Mouse (Mus musculus) adrenal gland, postnatal 36 days (tissue): Measurements from ENCODE around the gene Nudt8. TPM values are rescaled to one million over a fixed set of nuclear protein-coding genes. Genes with fewer than 3 reads are reported as not detected.
A peak's percentile ranks its signal among the peaks of the same experiment; 100 is the strongest.
"Not testable (repeated sequence)": the region's sequence is repeated elsewhere in the genome, so short reads cannot be mapped to it uniquely, and the experiment has no call there.

Experiments
- DNase-seq, 2 experiments: peaks; one replicate each; pipeline ENCODE4 v3.0.0; 2021; ENCODE audit warnings: mixed read lengths in 1 of 2
- total RNA-seq, 2 experiments: library from RNA; stranded (reverse); gene quantifications; 2 replicates each; pipeline ENCODE4 v1.2.3; 2021

The Nudt8 gene
- total RNA-seq, 2 experiments from 2014 or later: 20.4 to 30.8 TPM

DNA sequence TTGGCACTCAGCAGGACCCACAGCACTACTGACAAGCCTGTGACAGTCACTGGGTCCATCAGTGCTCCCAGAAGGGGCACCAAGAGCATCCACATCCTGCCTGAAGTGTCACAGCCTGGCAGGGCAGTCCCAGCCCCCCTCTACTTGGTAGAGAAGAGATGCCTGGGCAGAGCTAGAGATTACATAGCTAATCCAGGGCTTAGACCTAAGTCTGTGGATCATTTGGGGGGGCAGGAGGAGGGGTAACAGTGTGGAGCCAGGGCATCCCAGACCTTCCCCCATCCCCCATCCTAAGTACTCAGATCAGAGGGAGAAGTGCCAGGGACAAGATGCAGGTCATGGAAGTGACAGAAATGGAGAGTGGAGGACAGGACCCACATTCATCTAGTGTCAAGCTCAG lies 14.4 kb downstream of the Nudt8 start:
- DNase-seq: no peak

DNA sequence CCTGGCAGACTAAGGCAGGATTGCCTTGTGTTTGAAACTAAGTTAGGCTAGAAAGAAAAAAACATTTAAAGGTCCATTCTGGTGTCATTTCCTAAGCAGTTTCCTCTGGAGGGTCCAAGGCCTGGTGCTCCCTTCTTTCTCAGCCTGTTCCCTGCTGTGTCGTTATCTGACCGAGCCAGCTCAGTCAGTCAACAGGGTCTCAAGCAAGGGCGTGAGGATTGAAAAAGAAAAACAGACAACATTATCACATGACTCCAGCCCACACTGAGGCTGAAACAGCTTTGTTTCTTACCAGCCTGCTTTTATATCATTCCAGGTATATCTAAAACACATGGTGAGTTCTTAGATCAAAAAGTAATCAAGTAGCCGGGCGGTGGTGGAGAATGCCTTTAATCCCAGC lies 15.3 kb downstream of the Nudt8 start:
- DNase-seq: no peak

DNA sequence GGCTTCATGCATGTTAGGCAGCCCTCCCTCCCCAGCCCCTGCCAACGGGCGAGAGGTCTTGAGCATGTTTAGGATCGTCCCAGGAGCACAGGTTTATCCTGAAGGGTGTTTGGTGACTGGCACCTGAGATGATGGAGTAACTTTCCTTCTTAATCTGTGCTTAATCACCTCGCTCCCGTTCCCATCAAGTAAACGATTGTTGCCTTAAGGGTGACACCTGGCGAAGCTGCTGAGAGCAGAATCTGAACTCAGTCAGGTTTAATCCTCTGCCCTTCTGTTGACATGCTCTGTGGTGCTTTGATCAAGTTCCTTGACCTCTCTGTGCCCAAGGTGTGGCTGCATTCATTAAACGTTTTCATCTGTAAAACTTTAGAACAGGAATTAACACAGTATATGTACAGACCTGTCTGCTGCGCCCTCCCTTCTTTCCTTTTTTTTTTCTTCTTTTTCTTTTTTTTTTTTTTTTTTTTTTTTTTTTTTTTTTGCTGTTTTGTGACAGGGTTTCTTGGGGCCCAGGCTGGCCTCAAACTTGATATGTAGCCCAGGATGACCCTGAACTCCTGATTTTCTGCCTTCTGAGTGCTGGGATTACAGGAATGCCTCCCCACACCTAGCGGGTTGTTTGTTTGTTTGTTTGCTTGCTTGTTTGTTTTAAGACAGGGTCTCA lies 17.7 kb downstream of the Nudt8 start:
- DNase-seq: no peak

DNA sequence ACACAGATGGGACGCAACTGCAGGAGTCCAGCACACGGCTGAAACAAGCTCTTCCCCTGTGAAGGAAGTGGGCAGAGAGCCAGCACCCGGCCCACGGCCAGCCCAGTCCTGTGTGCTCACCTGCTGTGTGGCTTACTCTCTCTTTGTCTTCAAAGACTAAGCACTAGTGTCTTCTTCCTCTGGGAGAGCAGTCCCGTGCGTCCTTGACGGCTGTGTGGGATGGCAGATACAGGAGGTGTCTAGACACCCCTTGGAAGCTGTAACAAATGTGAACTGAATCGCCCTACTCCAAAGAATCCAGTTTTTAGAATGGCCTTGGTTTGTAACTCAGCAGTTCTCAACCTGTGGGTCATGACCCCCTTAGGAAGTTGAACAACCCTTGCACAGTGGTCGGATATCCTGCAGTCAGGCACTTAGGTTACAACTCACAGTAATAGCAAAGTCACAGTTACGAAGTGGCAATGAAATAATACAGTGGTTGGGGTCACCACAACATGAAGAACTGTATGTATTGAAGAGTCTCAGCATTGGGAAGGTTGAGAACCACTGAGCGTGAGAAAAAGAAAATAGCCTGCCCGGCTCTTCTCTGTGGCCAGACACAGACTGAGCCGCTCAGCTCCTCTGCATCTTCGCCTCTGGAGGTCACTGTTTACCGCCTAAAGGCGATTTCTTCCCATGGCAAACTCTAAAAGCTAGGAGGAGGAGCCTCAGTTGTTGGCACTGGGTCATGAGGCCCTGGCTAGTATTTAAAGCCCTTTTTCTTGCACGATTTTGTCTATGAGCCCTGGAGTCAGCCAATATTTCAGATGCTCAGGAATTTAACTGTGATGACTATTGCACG lies 18.6 kb downstream of the Nudt8 start:
- peak; percentile 82 to 87 for DNase-seq

DNA sequence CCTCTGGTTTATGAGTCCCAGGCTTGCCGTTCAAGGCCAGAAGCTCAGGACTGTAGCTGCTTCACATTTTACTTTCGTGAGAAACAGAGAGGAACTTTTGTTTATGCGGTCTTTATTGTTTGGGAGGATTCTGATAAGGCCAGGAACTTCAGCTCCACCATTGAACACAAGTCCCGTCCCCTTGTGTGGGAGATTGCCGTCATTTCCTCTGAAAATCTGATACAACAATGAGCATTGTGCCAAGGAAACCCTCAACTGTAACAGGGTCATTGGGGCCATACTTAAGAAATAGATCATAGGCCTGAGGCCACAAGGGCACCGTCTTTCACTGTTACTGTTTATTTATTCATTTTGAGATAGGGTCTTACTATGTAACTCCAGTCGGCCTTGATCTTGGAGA lies 22.8 kb downstream of the Nudt8 start:
- no peak for DNase-seq

DNA sequence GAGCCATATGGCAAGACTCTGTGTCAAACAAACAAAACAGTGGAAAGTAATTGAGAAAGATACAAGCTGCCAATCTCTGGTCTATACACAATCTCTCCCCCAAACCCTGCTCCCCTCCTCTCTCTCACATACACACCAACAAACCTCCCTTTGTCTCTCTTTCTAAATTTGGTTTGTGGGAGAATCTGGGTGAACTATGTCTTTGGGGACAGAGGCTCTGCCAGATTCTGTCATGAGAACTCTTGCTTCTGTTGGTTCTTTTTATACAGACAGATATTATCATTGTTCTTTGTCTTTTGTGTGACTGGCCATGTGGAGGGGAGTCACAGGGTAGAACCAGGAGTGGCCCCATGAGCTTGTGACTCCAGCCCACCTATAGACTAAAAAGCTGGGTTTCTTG lies 27.2 kb downstream of the Nudt8 start:
- no peak for DNase-seq

DNA sequence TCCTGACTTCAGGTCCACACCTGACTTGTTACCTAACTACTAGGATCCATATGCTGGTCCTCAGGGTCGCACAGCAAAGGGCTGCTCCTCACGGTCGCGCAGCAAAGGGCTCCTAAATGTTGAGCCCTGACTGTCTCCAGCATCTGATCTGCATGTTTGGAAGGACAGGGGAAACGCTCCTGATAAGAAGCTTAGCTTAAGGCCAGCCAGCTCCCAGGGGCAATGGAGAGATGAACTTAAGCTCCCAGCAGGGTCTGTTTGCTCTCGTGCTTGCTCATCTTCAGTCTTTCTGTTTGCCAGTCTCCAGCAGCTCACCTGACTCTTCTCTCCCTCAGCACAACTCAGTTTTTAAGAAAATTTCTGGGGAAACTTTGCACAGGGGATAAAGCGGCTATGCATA lies 32.3 kb downstream of the Nudt8 start:
- no peak for DNase-seq

DNA sequence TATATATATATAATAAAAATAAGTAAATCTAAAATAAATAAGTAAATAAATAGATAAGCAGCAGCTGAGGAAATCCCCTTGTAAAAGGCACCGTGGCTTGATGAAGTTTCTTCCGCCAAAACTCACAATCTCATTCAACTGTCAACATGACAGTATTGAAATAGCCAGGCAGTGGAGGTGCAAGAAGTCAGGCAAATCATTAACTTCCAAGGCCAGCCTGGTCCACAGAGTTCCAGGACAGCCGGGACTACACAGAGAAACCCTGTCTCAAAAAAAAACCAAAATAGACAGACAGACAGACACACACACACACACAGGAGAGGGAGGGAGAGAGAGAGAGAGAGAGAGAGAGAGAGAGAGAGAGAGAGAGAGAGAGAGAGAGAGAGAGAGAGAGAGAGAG lies 32.9 kb downstream of the Nudt8 start:
- DNase-seq: no peak

DNA sequence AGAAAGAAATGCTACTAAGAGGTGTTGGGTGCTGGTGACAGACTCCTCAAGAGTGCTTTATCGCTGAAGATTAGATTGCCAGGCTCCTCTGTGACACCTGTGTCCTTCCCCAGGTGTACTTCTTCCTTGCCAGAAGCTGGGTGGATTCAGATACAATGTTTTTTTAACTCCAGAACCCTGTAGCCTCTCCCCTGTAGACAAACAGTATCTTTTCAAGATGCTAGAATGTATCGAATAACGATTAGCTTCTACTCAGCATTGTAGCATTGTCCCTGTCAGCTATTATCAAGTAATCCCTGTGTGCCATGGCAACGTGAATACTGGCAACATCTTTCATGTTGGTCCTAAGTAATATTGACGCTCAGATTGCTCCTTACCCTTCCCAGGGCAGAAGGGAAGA lies 33.4 kb downstream of the Nudt8 start:
- DNase-seq: no peak

DNA sequence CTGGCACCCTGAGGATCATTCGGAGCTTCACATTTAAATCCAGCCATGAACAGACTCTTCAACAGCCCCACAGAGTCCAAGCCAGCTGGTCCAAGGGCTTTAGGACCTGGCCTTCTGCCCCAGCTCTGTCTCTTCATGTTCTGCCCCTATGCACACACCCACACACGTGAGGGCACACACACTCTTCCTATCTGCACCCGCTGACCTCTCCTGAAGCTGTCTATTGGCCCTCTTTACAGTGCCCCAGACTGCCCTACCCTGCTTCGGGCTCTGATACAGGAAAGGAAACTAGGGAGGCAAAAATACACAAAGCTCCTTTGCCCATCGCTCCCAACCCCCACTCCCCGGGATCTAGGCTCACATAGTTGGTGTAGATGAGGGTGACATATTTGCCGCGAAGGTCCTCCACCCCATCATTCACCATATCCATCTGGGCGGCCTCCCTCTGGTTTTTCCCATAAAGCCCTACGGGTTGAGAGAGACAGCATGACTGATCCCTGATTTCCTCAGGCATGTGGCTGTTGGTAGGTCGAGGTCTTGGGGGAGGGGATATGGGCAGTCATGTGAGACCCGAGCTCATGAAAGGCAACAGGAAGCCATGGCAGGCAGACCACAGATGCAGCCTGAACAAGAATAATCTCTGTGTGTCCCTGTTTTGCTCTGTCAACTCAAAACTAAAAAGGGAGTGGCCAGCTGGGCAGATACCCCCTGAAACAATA lies 36.1 kb downstream of the Nudt8 start:
- no peak for DNase-seq

DNA sequence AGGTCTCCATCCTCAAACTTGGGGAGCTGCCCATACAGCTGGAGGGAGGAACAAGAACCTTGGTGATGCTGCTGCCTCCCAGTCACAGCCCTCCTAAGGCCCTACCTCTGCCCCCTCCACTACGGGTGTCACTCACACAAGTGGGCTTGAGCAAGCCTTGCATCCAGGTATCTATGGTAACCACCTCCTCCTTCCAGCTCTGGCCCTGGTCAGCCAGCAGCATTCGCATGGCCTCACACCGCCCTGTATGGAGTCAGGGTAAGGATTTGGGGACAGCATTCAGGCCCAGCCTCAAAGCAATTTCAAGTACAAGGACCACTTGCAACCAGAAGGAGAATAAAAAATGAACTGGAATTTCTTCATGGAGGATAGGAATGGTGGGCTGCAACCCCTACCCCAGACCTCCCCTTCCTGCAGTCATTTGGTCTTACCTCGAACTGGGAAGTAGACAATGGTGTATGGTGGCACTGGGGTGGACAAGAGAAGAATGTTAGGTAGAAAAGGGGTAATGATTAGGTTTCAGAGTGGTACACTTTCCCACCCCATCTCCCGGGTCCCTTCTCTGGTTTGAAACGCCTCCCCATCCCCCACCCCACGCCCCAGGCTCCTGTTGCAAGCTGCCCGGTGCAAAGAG lies 36.9 kb downstream of the Nudt8 start:
- not testable (repeated sequence) for DNase-seq

DNA sequence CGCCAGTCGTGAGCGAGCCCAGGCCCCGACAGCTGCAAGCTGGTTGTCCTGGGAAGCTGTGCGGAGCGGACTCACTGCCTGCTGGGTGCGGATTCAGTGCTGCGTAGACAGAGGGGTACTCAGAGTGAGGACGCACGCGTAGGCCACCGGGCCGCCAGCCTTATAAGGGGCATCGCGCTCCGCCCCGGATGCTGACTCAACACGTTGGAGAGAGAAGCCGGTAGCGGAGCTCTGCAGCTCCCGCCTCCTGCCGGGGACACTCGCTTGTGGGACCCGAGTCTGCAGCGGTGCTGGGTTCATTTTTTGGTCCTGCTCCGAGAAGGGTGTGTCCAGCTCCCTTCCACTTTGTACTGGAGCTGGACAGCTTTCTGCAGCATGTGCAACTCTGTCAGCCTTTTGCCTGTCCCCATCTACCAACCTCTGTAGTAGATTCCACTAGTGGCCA lies 37.4 kb downstream of the Nudt8 start, which contains the start of gene Gstp1:
Gene Gstp1 (minus strand): TSS at position 198 of the 445 bp plus-strand sequence.
- peak; percentile 94 to 95 for DNase-seq

DNA sequence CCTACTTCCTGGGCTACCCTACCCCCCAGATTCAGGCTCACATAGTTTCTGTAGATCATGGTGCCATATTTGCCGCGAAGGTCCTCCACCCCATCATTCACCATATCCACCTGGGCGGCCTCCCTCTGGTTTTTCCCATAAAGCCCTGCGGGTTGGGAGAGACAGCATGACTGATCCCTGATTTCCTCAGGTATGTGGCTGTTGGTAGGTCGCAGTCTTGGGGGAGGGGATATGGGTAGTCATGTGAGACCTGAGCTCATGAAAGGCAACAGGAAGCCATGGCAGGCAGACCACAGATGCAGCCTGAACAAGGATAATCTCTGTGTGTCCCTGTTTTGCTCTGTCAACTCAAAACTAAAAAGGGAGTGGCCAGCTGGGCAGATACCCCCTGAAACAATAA lies 40.6 kb downstream of the Nudt8 start:
- DNase-seq: not testable (repeated sequence)

DNA sequence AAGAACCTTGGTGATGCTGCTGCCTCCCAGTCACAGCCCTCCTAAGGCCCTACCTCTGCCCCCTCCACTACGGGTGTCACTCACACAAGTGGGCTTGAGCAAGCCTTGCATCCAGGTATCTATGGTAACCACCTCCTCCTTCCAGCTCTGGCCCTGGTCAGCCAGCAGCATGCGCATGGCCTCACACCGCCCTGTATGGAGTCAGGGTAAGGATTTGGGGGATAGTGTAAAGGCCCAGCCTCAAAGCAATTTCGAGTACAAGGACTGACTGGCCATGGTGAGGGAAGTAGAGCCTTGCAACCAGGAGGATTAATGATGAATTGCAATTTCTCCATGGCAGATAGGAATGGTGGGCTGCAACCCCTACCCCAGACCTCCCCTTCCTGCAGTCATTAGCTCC lies 41.1 kb downstream of the Nudt8 start:
- not testable (repeated sequence) for DNase-seq

DNA sequence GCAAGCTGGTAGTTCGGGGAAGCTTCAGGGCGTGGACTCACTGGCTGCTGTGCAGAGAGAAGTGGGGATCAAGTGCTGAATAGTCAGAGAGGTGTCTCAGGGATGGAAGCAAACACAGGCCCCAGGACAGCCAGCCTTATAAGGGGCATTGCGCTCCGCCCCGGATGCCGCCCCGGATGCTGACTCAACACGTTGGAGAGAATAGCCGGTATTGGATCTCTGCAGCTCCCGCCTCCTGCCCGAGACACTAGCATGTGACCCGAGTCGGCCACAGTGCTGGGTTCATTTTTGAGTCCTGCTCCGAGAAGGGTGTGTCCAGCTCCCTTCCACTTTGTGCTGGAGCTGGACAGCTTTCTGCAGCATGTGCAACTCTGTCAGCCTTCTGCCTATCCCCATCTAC lies 41.7 kb downstream of the Nudt8 start:
- DNase-seq: peak in 1 of 2 experiments; percentile 36

DNA sequence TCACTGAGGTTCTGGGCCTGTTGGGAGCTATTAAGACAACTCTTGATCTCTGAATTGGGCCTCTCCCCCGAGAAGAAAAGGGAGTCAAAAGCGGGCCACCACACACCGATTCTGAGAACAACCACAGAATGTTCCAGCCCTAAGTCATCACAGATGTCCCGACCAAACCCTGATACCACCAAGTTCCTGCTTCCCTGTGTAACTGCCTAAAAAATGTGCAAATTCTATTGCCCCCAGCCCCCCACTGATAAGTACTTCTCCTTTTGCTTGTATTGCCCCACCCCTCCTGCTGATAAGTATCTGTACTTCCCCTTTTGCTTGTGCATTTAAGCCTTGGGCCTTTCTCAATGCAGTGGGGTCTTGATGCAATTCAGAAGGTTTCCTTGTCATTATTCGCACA lies 43.7 kb downstream of the Nudt8 start:
- DNase-seq: not testable (repeated sequence)

DNA sequence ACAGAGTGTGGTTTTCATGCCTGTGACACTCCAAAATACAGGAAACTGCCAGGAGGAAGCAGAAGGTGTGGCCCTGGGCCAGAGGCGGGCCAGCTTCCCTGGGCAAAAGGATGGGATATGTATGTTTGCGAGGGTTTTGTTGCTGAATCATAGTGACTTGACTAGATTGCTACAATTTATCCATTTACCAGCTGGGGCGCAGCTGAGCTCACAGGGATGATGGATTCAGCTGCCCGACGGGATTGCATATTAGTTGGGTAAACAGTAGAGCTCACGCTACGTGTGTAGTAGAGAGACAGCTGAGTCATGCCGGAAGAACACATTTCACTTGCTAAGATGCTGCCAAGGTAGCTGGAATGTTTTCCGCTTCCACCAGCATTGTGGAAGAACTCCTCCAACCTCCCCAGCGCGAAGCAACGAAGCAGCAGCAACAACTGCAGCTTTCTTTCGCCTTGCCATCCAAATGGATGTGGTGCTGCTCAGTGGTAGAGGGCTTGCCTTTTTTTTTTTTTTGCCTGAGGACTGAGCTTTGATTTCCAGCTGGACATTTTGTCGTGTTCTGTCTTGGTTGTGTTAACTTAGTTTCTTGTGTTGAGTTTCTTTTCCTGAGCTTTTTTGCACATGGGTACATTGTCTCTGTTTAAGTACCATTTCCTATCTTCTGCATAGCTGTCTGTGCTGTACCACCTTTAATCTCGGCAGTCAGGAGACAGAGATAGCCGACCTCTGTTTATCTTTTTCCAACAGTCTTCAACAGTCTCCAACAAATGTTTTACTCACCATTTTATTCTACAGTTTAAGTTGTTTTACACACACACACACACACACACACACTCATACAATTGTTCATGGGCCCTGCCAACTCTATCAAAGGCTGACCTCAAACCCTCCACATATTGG lies 45.8 kb downstream of the Nudt8 start, which contains the start of gene Gstp2:
Gene Gstp2 (minus strand): TSS at position 58 of the 900 bp plus-strand sequence.
- DNase-seq: peak; percentile 80 to 86

DNA sequence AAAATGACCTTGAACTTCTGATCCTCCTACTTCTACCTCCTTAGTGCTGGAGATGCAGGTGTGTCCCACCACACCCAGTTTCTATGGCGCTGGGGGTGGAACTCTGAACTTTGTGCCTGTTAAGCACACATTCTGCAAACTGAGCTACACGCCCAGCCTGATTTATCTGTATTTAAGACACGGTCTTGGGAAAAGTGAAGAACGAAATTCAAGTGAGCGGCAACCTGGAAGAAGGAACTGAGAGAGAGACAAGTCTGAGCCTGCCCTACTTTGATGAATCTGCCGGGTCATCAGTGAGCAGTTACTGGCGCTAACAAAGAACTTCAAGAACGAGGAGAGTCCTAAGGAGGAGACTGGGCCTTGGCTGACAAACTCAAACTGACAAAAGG lies 46.5 kb downstream of the Nudt8 start:
- no peak for DNase-seq

DNA sequence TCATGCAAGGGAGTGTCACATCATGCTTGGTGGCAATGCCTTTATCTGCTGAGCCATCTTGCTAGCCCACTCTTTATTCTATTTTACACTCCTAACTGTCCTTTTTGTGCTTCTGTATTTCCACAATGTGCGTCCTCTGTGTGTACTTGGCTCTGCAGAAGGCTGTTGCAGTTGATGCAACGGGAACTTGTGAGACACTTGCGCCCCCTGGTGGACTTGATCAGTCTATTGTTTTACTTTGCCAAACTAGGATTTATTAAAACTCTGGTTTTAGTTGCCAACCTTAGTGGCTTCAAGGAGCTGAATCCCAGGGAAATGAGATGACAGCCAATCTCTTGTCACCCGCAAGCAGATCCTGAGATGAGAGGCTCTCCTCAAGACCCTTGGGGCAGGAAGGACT lies 47.5 kb downstream of the Nudt8 start:
- DNase-seq: peak; percentile 89 to 90

DNA sequence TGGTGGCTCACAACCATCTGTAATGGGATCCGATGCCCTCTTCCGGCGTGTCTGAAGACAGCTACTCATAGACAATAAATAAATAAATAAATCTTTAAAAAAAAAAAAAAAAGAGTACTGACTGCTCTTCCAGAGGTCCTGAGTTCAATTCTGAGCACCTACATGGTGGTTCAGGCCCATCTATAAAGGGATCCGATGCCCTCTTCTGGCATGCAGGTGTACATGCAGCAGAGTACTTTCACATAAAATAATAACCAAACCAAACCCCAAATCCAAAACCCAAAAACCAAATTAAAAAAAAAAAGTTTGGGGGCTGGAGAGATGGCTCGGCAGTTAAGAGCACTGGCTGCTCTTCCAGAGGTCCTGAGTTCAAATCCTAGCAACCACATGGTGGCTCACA lies 48.7 kb downstream of the Nudt8 start:
- not testable (repeated sequence) for DNase-seq

DNA sequence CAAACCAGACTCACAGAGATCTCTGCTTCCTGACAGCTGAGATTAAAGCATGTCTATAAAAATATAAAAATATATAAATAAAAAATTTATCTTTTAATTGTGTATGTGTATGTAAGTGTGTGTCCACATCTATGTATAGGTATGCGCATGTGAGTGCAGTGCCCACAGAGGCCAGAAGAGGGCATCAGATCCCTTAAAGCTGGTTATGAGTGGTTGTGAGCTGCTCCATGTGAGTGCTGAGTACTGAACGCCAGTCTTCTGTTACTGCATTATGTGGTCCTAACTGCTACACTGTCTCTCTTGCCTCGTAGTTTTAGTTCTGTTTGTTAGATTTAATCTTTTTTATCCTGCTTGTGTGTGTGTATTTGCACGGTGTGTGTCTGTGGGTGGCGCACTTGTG lies 50.6 kb downstream of the Nudt8 start:
- no peak for DNase-seq
